Mouse (Mus musculus) ES-E14 (cell line): ENCODE results near the gene Apod. TPM values are rescaled to one million over a fixed set of nuclear protein-coding genes. Genes with fewer than 3 reads are reported as not detected.

ENCODE experiments used
- DNase-seq: peaks from one replicate; pipeline ENCODE4 v3.0.0-alpha.2; 2013; ENCODE audit warnings: low read depth, low spot score
- H3K27ac ChIP-seq: 2 replicates; pipeline ENCODE4 v1.5.1; 2012; ENCODE audit warnings: low read depth, mild to moderate bottlenecking, low read length, moderate library complexity, mixed read lengths; ENCODE audit not compliant: poor library complexity, insufficient read depth, severe bottlenecking
- H3K36me3 ChIP-seq: 2 replicates; pipeline ENCODE4 v1.6.1; 2012; ENCODE audit warnings: mild to moderate bottlenecking, low read length, moderate library complexity, mixed read lengths; ENCODE audit not compliant: control insufficient read depth, poor library complexity, insufficient read depth, severe bottlenecking
- H3K4me1 ChIP-seq, 2 experiments: fragments of 150-350 bp in 1 of 2; sonication (generic) in 1 of 2; 2 replicates each; pipeline ENCODE4 v1.6.1; 2012; ENCODE audit warnings: low read length in 2 of 2, mild to moderate bottlenecking in 1 of 2, mixed read lengths in 1 of 2; ENCODE audit not compliant: control insufficient read depth in 2 of 2, insufficient read depth in 2 of 2, poor library complexity in 1 of 2
- H3K4me3 ChIP-seq, 2 experiments: fragments of 150-350 bp in 1 of 2; sonication (generic) in 1 of 2; 2 replicates each; pipeline ENCODE4 v1.5.1; 2012; ENCODE audit warnings: low read length in 2 of 2, low read depth in 1 of 2, mild to moderate bottlenecking in 1 of 2, mixed read lengths in 1 of 2; ENCODE audit not compliant: insufficient read depth in 1 of 2, poor library complexity in 1 of 2, severe bottlenecking in 1 of 2
- H3K9ac ChIP-seq: 2 replicates; pipeline ENCODE4 v1.6.1; 2012; ENCODE audit warnings: low read depth, mild to moderate bottlenecking, low read length, mixed read lengths; ENCODE audit not compliant: poor library complexity, insufficient read depth, severe bottlenecking
- H3K9me3 ChIP-seq: fragments of 150-350 bp; sonication (generic); 2 replicates; pipeline ENCODE4 v1.6.1; 2012; ENCODE audit warnings: low read depth, mild to moderate bottlenecking, low read length; ENCODE audit not compliant: control insufficient read depth, insufficient read depth
- CHD2 ChIP-seq: IDR thresholded peaks from 2 replicates; pipeline ENCODE4 v1.6.1; 2014; ENCODE audit warnings: mild to moderate bottlenecking, low read depth, low read length, inconsistent platforms
- HCFC1 ChIP-seq: IDR thresholded peaks from 2 replicates; pipeline ENCODE4 v1.6.1; 2012; ENCODE audit warnings: low read length, inconsistent platforms, borderline replicate concordance; ENCODE audit not compliant: insufficient read depth
- MAFK ChIP-seq: IDR thresholded peaks from 2 replicates; pipeline ENCODE4 v1.6.1; 2014; ENCODE audit warnings: mild to moderate bottlenecking, low read depth, low read length, inconsistent platforms; ENCODE audit not compliant: insufficient read depth
- ZC3H11A ChIP-seq: IDR thresholded peaks from 2 replicates; pipeline ENCODE4 v1.6.1; 2012; ENCODE audit warnings: low read depth, mild to moderate bottlenecking, inconsistent platforms, low read length, borderline replicate concordance
- ZNF384 ChIP-seq: IDR thresholded peaks from 2 replicates; pipeline ENCODE4 v1.6.1; 2012; ENCODE audit warnings: low read depth, low read length, inconsistent platforms
- in situ Hi-C, 2 experiments: fragments of 600-800 bp; cut with MboI; formaldehyde crosslinking; loops; one replicate each; pipeline ENCODE4 v1.15.1; 2025; ENCODE audit warnings: low sequenced_read_pairs in 2 of 2, inconsistent platforms in 1 of 2; ENCODE audit not compliant: unreplicated experiment in 2 of 2
- total RNA-seq: library from RNA; depleted of rRNA; stranded (reverse); fragments of 300-350 nt; gene quantifications from 2 replicates; pipeline ENCODE4 v1.2.3, GENCODE M21; 2012; rRNA removed

Apod gene
- total RNA-seq, result 10.6 and 22.7 TPM in 2 replicates

- TF ChIP-seq MAFK (no peak), HCFC1 (no peak), ZNF384 (no peak), ZC3H11A (no peak), CHD2 (no peak)
- no peaks in the 10 kb centered on the region for H3K36me3 ChIP-seq
- peaks cover 4 to 18% of the 10 kb centered on the region in 2 experiments for H3K4me1 ChIP-seq
- no peak for DNase-seq
- no peaks in the 10 kb centered on the region for H3K9me3 ChIP-seq
- H3K4me3 ChIP-seq, result no peak within 1 kb of the TSS
- H3K9ac ChIP-seq, result no peak within 1 kb of the TSS
- no peak within 1 kb of the TSS for H3K27ac ChIP-seq
- in situ Hi-C loops, result no loop called here
Observed at GRCm38 (mm10) chr16:31314497-31315233, at the start of gene Apod. TSS of gene Apod (minus strand) at chr16:31314808.

GRCm38 (mm10) chr16:31363685-31364436 is 49.3 kb upstream of the Apod start:
- no peak overlapping the region for H3K27ac ChIP-seq
- H3K9ac ChIP-seq, result no peak overlapping the region
- DNase-seq, result no peak
- H3K4me3 ChIP-seq, result no peak overlapping the region
- TF ChIP-seq ZC3H11A, result no peak
- no peak for TF ChIP-seq MAFK
- no peak for TF ChIP-seq CHD2
- TF ChIP-seq ZNF384, result no peak
- no peak for TF ChIP-seq HCFC1
- H3K9me3 ChIP-seq, result no peaks in the 10 kb centered on the region
- H3K36me3 ChIP-seq, result no peaks in the 10 kb centered on the region
- in situ Hi-C loops, result loop anchor here in 1 of 2 experiments (25.0 kb wide), 1 partner anchor 777 kb away; the partner anchor contains the start of genes Fam43a and Lsg1
- H3K4me1 ChIP-seq, result peaks cover 9 to 13% of the 10 kb centered on the region in 2 experiments

- Histone ChIP-seq H3K36me3 (no peaks in the 10 kb centered on the region), H3K4me3 (0 out of 4 replicates have a peak overlapping the region, but pooled peaks of 1 of the 2 experiments have one; percentile 42), H3K9ac (no peak overlapping the region), H3K9me3 (no peaks in the 10 kb centered on the region), H3K4me1 (peaks cover 10 to 16% of the 10 kb centered on the region in 2 experiments), H3K27ac (no peak overlapping the region)
- TF ChIP-seq CHD2 (no peak), ZNF384 (no peak), HCFC1 (no peak), ZC3H11A (no peak), MAFK (no peak)
- DNase-seq, result no peak
- in situ Hi-C loops, result loop anchor here in 1 of 2 experiments (10.0 to 25.0 kb wide), 2 partner anchors 275 to 772 kb away; partner anchors contain the start of genes Fam43a, Lsg1 and Xxylt1
Observed at GRCm38 (mm10) chr16:31359542-31359941, 44.9 kb upstream of the Apod start.

GRCm38 (mm10) chr16:31358991-31359390 is 44.4 kb upstream of the Apod start:
- Histone ChIP-seq H3K9ac (peak overlapping the region; percentile 37; the same call in 1 of the 2 replicates), H3K4me3 (peak overlapping the region; percentile 17 to 42; a peak in 3 of 4 replicates), H3K27ac (no peak overlapping the region), H3K4me1 (peaks cover 10 to 21% of the 10 kb centered on the region in 2 experiments), H3K9me3 (no peaks in the 10 kb centered on the region), H3K36me3 (no peaks in the 10 kb centered on the region)
- in situ Hi-C loops, result loop anchor here in 1 of 2 experiments (10.0 to 25.0 kb wide), 2 partner anchors 274 to 772 kb away; partner anchors contain the start of genes Fam43a, Lsg1 and Xxylt1
- no peak for TF ChIP-seq ZC3H11A
- peak; percentile 47 for DNase-seq
